Mouse (Mus musculus): ENCODE data around the gene Mpeg1.

The Mpeg1 gene

GRCm38 (mm10) chr19:12460282-12461249, at the start of gene Mpeg1:
Gene Mpeg1, plus strand, starts transcription at chr19:12460779.
- DNase-seq (ENCODE audit: low read depth, low spot score): no peak

GRCm38 (mm10) chr19:12413737-12414136, 46.8 kb upstream of the Mpeg1 start:
- DNase-seq (ENCODE audit: low read depth, low spot score): no peak

- DNase-seq (ENCODE audit: low read depth, low spot score): no peak
Measured at GRCm38 (mm10) chr19:12417361-12417760, 43.2 kb upstream of the Mpeg1 start, which contains the start of gene Olfr1441. Gene Olfr1441, plus strand, starts transcription at chr19:12417433.

DNA sequence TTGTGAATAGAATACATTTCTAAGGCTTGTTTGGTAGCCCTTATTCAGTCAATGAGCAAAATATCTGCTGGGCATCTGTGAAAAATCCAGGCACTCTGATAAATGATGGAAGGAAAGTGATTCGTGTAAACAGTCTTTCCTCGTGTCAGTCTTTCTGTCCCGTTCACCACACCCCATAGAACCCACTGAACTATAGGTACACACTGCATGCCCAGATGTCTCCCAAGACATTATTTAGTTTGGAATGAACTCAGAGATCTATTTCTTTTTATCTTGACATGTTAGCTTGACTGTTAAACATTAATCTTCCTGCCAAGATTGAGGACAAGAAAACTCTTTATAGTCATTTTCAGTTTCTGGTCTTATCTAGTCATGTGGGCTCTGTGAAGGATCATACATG, 42.3 kb upstream of the Mpeg1 start:
- DNase-seq (ENCODE audit: low read depth, low spot score): no peak

- DNase-seq (ENCODE audit: low read depth, low spot score): no peak
Measured at GRCm38 (mm10) chr19:12420555-12420954, 40.0 kb upstream of the Mpeg1 start.

DNA sequence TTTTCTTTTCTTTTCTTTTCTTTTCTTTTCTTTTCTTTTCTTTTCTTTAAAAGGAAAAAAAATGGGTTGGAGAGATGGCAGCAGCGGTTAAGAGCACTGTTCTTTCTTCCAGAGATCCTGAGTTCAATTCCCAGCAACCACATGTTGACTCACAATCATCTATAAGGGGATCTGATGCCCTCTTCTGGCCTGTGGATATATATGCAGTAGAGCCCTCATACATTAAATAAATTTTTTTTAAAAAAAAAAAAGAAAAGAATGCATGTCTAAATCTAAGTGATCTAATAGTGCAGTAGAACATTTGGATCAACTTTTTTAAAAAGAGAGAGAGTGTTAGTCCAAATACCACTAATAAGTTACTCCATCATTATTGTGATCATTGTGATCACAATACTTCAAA, 38.9 kb upstream of the Mpeg1 start:
- no peak for DNase-seq (ENCODE audit: low read depth, low spot score)

DNA sequence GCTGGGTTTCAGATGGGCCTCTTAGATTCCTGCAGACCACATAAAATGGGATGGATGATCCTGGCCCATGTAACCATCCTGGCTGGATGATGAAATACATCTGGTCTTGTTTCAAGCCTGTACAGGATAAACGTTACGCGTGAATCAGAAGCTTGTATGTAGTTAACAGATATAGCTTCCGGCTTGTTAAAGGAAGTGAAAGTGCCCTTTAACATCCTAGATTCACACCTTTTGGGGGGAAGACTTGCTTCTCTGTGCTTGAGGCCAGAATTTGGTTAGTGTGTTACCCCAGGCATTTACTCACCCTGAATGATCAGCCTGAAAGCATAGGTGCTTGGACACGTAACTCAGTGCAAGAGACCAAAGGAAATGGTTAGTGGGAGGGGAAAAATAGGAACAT, 33.5 kb upstream of the Mpeg1 start:
- no peak for DNase-seq (ENCODE audit: low read depth, low spot score)

GRCm38 (mm10) chr19:12427605-12428004, 33.0 kb upstream of the Mpeg1 start, which contains the start of gene Pfpl:
Gene Pfpl, plus strand, starts transcription at chr19:12427905.
- no peak for DNase-seq (ENCODE audit: low read depth, low spot score)

GRCm38 (mm10) chr19:12433033-12433432, 27.5 kb upstream of the Mpeg1 start:
- DNase-seq (ENCODE audit: low read depth, low spot score): peak; percentile 8

DNA sequence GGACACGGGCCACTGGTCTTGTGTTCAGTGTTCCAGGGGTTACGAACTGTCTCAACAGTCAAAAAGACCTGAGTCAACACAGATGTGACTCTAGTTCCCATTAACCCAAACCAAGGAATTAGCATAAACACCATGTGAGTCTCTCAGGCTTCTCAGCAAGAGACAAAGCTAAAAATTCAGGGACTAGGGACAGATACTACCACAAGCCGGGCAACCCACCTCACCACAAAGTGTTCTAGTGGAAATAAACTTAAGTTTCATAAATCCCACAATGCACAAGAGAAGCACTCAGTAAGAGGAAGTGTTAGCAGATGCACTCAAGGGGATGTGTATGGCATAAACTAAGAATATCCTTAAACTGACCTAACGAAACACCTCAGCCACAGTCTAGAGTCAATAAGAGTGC, 25.6 kb upstream of the Mpeg1 start:
- DNase-seq (ENCODE audit: low read depth, low spot score): no peak

DNA sequence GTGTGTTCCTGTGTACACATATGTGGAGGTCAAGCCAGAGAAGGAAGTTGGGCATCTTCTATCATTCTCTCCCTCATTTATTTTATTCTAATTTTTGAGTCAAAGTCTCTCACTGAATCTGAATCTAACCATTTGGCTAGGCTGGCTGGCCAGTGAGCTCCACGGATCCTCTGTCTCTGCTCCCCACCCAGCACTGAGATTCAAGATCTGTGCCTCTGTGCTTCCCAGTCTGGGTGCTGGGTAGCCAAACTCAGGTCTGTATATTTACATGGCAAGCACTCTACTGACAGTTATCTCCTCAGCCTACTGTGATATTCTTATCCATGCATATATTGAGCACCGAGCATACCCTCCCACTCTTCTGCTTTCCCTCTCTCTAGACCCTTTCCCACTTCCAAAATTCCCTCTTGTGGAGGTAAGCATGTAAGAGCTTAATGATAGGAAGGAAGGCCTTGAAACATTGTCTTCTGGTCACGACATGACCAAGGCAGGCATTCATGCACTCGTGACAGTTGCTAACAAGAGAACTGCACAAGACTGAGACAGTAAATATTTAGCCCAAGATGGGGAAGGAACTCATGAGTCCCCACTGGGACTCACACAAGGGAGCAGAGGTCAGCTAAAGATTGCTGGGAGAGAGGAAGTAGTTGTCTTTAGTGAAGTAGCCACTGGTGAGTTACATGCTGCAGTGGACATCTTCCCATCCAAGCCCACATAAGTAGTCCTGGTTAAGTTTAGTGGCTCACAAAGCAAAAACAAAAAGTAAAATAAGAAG, 24.6 kb upstream of the Mpeg1 start:
- DNase-seq (ENCODE audit: low read depth, low spot score): no peak

- DNase-seq (ENCODE audit: low read depth, low spot score): no peak
Measured at GRCm38 (mm10) chr19:12439581-12439980, 21.0 kb upstream of the Mpeg1 start.

- DNase-seq (ENCODE audit: low read depth, low spot score): no peak
Measured at GRCm38 (mm10) chr19:12440103-12440725, 20.4 kb upstream of the Mpeg1 start.

DNA sequence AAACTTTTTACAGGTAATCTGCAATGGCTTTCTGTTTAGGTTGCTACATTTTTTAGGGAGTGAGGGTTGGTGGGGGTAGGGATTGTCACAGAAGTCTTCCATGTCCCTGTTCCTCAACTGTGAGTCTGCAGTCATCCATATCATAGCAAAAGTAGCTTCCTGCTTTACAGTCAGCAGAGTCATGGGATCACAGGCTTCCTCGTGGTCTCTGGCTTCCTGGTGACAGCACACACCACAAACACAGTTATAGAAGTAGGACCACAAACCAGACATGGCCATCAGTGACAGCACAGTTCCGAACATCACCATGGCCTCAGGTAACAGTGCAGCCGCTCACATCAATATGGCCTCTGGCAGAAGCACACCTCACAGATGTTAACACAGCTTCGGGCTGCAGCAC, 18.0 kb upstream of the Mpeg1 start:
- DNase-seq (ENCODE audit: low read depth, low spot score): no peak

- no peak for DNase-seq (ENCODE audit: low read depth, low spot score)
Measured at GRCm38 (mm10) chr19:12445014-12445413, 15.6 kb upstream of the Mpeg1 start.

GRCm38 (mm10) chr19:12457401-12458066, 3.0 kb upstream of the Mpeg1 start:
- no peak for DNase-seq (ENCODE audit: low read depth, low spot score)

GRCm38 (mm10) chr19:12459516-12459915, 1.1 kb upstream of the Mpeg1 start:
- no peak for DNase-seq (ENCODE audit: low read depth, low spot score)

DNA sequence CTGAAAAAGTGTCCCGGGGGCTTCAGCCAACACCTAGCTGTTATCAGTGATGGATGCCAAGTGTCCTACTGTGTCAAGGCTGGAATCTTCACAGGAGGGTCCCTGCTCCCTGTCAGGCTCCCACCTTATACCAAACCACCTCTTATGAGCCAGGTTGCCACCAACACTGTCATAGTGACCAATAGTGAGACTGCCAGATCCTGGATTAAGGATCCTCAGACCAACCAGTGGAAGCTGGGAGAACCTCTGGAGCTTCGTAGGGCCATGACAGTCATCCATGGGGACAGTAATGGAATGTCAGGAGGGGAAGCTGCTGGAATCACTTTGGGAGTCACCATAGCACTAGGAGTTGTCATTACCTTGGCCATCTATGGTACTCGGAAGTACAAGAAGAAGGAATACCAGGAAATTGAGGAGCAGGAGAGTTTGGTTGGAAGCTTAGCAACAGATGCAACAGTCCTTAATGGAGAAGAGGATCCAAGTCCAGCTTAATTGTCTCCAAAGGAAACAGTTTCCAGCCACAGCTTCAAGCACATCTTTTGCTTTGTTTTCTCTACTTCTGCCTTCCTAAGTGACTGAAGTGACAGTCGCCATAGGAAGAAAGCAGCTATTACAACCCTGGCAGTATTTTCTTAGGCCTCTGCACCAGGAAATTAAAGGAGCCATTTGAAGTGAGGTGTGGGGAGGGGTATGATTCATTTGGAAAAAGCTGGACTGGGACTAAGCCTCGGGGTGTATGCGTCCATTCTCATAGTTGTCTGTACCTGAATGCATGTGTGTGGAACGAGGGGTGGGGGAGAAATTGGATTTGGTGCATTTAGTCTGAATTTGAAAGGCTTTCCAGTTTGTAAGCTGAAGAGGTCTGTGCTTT, 2.5 kb downstream of the Mpeg1 start:
- DNase-seq (ENCODE audit: low read depth, low spot score): no peak

- DNase-seq (ENCODE audit: low read depth, low spot score): no peak
Measured at GRCm38 (mm10) chr19:12463722-12464035, 3.1 kb downstream of the Mpeg1 start.

GRCm38 (mm10) chr19:12464127-12464526, 3.5 kb downstream of the Mpeg1 start:
- no peak for DNase-seq (ENCODE audit: low read depth, low spot score)

DNA sequence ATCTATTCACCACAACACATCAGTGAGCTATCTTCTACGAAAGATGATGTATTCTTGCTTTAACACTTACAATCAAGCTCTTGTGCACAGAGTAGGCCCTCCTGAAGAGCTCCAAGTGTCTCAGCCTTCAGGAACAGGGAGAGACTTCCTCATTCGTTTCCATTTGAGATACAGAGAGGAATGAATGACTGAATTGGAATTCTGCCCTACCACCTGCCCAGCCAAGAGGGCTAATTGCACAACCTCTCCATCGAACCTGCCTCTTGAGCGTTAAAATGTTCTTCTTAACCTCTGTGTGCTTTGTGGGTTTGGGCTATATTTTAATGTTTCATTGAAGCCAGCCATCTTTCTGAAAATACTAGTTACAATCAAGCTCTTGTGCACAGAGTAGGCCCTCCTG, 4.1 kb downstream of the Mpeg1 start:
- no peak for DNase-seq (ENCODE audit: low read depth, low spot score)
